Mouse (Mus musculus) liver, embryonic 12.5 days (tissue): ENCODE data around the gene Crybb1. TPM values are rescaled to one million over a fixed set of nuclear protein-coding genes. Genes with fewer than 3 reads are reported as not detected.

Experiments
- ATAC-seq: fragments of 200-750 bp; cut with Nextera tagmentation; 2 replicates; pipeline ENCODE4 v1.8.0; 2017; ENCODE audit warnings: moderate number of reproducible peaks, mild to moderate bottlenecking, moderate library complexity
- H3K27ac ChIP-seq: fragments of 300-500 bp; sonication (generic); 2 replicates; pipeline ENCODE4 v1.5.1; 2016; ENCODE audit warnings: mild to moderate bottlenecking
- H3K27me3 ChIP-seq: fragments of 300-500 bp; sonication (generic); replicated peaks from 2 replicates; pipeline ENCODE4 v1.6.1; 2016; ENCODE audit warnings: mild to moderate bottlenecking, moderate library complexity
- H3K36me3 ChIP-seq: fragments of 300-500 bp; sonication (generic); 2 replicates; pipeline ENCODE4 v1.6.1; 2016; ENCODE audit warnings: mild to moderate bottlenecking, moderate library complexity
- H3K4me1 ChIP-seq: fragments of 300-500 bp; sonication (generic); 2 replicates; pipeline ENCODE4 v1.6.1; 2016
- H3K4me2 ChIP-seq: fragments of 300-500 bp; sonication (generic); 2 replicates; pipeline ENCODE4 v1.6.1; 2016; ENCODE audit warnings: mild to moderate bottlenecking, moderate library complexity
- H3K4me3 ChIP-seq: fragments of 300-500 bp; sonication (generic); 2 replicates; pipeline ENCODE4 v1.5.1; 2016; ENCODE audit warnings: mild to moderate bottlenecking, moderate library complexity
- H3K9ac ChIP-seq: fragments of 300-500 bp; sonication (generic); 2 replicates; pipeline ENCODE4 v1.6.1; 2016; ENCODE audit warnings: mild to moderate bottlenecking, moderate library complexity
- H3K9me3 ChIP-seq: fragments of 300-500 bp; sonication (generic); replicated peaks from 2 replicates; pipeline ENCODE4 v1.6.1; 2016; ENCODE audit warnings: mild to moderate bottlenecking, moderate library complexity
- WGBS: fragments of 180-500 bp; shearing (Covaris S2); methylation state at CpG from one replicate; pipeline ENCODE4 v1.1.7; 2016; ENCODE audit not compliant: insufficient replicate concordance; 5-methylcytosine and 5-hydroxymethylcytosine counted together
- polyA plus RNA-seq: library from polyadenylated mRNA; unstranded; fragments of >200 nt; fragmentation: Nextera tagmentation; extraction: Ambion mirVana; gene quantifications from 2 replicates; pipeline ENCODE4 v1.2.1, GENCODE M21; 2016

Gene Crybb1
- polyA plus RNA-seq, 1 experiment from 2014 or later, result 0.15 TPM

DNA sequence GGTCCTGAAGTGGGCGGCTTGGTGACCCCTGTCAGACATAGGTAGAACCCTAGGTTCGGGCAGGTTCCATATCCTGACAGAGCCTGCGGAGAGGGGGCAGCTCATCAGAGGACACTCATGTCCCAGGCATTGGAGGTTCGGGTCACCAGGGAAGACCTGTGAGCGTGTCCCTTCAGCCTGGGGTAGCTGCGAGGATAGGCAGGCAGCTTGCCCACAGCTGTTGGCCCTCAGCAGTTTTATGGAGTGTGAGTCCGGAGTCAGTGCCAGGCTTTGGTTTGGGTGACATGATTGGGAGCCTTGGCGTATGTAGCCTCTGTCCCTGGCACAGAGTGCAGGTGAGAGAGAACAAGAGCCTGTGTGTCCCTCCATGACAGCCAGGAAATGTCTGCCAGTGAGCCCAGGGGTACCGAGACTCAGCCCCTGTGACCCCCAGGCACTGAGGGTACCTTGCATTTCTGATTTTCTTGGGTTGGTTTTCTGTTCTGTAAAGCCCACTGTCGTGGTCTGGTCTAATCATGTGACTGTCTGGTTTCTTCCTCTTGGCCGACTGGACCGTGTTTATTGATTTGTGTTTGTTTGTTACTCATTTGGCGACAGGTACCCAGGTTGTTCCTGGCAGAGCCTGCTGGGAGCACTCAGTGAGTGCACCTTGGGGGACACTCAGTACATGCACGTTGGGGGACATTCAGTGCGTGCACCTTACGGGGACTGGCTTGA, 34.4 kb downstream of the Crybb1 start:
- H3K4me2 ChIP-seq, result no peak overlapping the region
- no peaks in the 10 kb centered on the region for H3K9me3 ChIP-seq
- WGBS, result 76% methylated on average over 16 of the region's 16 CpGs
- peaks cover 13% of the 10 kb centered on the region; the same call in 1 of the 2 replicates for H3K36me3 ChIP-seq
- no peak overlapping the region for H3K27ac ChIP-seq
- H3K4me3 ChIP-seq, result no peak overlapping the region
- H3K27me3 ChIP-seq, result no peaks in the 10 kb centered on the region
- H3K4me1 ChIP-seq, result peaks cover 94% of the 10 kb centered on the region
- no peak overlapping the region for H3K9ac ChIP-seq
- no peak for ATAC-seq

DNA sequence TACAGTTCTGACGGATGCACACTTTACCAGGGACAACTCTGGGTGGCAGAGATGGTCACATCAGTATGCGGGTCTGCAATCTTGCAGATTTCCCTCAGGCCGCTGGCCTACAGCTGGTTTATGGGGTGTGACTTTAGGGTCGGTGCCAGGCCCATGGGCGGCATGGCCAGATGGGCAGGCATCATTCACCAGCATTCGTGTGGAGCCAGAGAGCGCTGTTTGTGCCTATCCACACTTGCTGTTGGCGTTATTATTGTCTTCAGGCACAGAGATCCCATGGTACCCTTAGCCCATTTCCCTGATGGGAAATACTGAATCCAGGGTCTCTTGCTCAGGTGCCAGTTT, 34.9 kb downstream of the Crybb1 start:
- no peak overlapping the region for H3K27ac ChIP-seq
- no peak overlapping the region for H3K4me2 ChIP-seq
- H3K9me3 ChIP-seq, result no peaks in the 10 kb centered on the region
- no peak for ATAC-seq
- H3K27me3 ChIP-seq, result no peaks in the 10 kb centered on the region
- H3K4me1 ChIP-seq, result peaks cover 94% of the 10 kb centered on the region
- H3K9ac ChIP-seq, result no peak overlapping the region
- H3K36me3 ChIP-seq, result 0 out of 2 replicates have a peak, but pooled peaks cover 8% of the 10 kb centered on the region
- H3K4me3 ChIP-seq, result no peak overlapping the region
- WGBS, result 88% methylated on average over 8 of the region's 8 CpGs

DNA sequence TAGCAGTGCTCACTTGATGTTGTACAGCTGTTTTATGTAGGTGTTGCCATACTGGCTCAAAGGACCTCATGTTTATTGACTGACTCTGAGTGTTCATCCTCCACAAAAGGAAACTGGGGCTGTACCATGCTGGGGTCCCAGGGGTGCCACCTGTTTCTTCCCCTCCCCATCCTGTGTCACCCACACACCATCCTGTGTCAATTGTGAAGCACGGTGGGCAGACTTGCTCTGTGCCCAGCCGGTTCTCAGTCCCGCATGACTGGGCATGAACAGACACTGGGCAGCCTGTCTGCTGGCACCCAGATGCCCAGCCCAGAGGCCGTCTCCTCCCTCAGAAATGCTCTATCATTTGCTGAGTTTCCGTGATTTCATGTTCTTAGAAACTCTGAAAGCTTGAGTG, 36.3 kb downstream of the Crybb1 start:
- no peaks in the 10 kb centered on the region for H3K27me3 ChIP-seq
- 73% methylated on average over 5 of the region's 5 CpGs for WGBS
- no peaks in the 10 kb centered on the region for H3K9me3 ChIP-seq
- H3K27ac ChIP-seq, result 0 out of 2 replicates have a peak overlapping the region, but pooled peaks have one; percentile 13
- H3K4me3 ChIP-seq, result no peak overlapping the region
- peaks cover 96% of the 10 kb centered on the region for H3K4me1 ChIP-seq
- ATAC-seq, result no peak
- peaks cover 1% of the 10 kb centered on the region; the same call in 1 of the 2 replicates for H3K36me3 ChIP-seq
- no peak overlapping the region for H3K4me2 ChIP-seq
- no peak overlapping the region for H3K9ac ChIP-seq

DNA sequence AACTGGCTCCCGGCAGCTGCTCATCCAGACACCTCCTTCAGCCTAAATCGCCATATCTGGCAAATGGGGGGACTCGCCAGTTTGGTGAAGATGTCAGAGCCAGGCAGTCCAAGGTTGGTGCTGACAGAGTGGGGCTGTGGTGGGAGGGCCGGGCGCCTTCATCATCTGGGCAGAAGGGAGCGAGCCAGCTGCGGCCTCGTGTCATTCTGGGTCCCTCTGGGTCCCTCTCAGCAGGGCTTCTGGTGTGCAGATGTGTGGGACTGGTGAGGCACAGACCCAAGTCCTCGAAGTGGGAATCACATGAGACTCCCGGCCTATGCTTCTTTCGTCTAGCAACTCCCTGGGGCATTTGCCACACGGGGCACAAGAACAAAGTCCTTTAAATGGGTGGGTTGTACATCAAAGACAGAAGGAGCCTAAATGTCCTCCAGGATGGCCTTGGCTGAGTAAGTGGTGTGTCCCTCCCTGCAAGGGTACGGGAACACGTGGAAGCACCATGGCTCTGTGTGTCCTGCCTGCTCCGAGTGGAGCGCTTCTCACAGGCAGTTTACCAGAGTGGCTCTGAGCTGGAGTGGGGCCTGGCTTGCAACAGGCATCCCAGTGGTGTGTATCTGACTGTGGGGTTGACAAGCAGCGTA, 36.8 kb downstream of the Crybb1 start:
- Histone ChIP-seq H3K27ac (peak overlapping the region; percentile 52; the same call in 1 of the 2 replicates), H3K36me3 (peaks cover 6% of the 10 kb centered on the region; the same call in 1 of the 2 replicates), H3K4me3 (no peak overlapping the region), H3K4me2 (no peak overlapping the region), H3K27me3 (no peaks in the 10 kb centered on the region), H3K9me3 (no peaks in the 10 kb centered on the region), H3K9ac (no peak overlapping the region), H3K4me1 (peaks cover 96% of the 10 kb centered on the region)
- 82% methylated on average over 17 of the region's 17 CpGs for WGBS
- ATAC-seq, result no peak

DNA sequence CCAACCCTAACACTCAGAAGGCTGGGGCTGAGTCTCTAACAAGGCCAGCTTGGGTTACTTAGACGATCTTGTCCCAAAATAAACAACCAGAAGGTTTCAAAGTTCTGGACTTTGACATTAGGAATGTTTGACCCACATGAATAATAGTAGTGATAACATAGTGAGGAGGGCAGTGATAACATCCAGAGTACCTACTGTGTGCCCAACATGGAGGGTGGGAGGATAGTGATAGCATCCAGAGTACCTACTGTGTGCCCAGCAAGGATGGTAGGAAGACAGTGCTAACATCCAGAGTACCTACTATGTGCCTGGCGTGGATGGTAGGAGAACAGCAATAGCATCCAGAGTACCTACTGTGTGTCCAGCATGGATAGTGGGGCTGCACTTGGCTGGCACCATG, 38.2 kb downstream of the Crybb1 start:
- Histone ChIP-seq H3K9me3 (no peaks in the 10 kb centered on the region), H3K27ac (no peak overlapping the region), H3K9ac (no peak overlapping the region), H3K4me1 (peaks cover 96% of the 10 kb centered on the region), H3K4me3 (no peak overlapping the region), H3K36me3 (peaks cover 11% of the 10 kb centered on the region; the same call in 1 of the 2 replicates), H3K4me2 (no peak overlapping the region), H3K27me3 (no peaks in the 10 kb centered on the region)
- ATAC-seq, result no peak
- 60% methylated on average over 2 of the region's 2 CpGs for WGBS

DNA sequence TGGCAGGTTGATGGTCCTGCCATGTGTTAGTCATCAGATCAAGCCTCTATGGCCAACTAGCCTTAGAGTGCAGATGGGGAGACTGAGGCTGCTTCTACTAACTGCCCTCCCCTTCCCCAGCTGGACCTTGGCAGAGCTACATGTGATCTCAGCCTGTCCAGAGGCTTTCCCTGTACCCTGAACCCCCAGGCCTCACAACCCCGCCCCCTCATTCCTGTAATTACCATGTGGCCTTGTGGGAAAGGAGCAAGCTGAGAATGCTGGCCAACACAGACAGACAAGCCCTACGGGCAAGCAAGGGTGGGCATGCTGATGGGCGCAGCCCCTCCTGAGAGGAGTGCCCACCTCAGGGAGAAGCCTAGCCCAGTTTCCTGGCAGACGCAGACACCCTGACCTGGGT, 39.1 kb downstream of the Crybb1 start:
- Histone ChIP-seq H3K9me3 (no peaks in the 10 kb centered on the region), H3K4me2 (peak overlapping the region; percentile 21; the same call in 1 of the 2 replicates), H3K4me3 (no peak overlapping the region), H3K36me3 (peaks cover 11% of the 10 kb centered on the region; the same call in 1 of the 2 replicates), H3K27ac (peak overlapping the region; percentile 78; the same call in 1 of the 2 replicates), H3K27me3 (no peaks in the 10 kb centered on the region), H3K4me1 (peaks cover 96% of the 10 kb centered on the region), H3K9ac (no peak overlapping the region)
- no peak for ATAC-seq
- 66% methylated on average over 4 of the region's 4 CpGs for WGBS

DNA sequence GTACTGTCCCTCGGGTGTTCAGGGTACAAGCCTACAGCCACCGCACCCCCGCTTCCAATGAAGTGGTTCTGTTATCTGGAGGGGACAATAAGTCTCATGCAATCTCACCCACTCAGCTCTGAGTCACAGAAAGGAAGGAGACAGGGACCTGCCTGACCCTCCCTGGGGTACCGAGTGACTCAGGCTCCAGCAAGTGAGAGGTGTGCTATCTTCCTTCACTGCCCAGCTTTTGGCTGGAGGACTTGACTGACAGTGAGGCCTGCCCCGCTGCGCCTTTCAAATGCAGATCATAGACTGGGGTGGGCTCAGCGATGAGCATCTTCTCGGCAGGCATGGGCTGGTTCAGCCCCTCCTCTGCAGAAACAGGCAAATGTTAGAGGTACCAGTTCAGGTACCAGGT, 39.5 kb downstream of the Crybb1 start:
- Histone ChIP-seq H3K9me3 (no peaks in the 10 kb centered on the region), H3K4me1 (peaks cover 96% of the 10 kb centered on the region), H3K9ac (no peak overlapping the region; the same call in 1 of the 2 replicates), H3K27ac (peak overlapping the region; percentile 78), H3K4me2 (peak overlapping the region; percentile 21), H3K36me3 (peaks cover 11% of the 10 kb centered on the region; the same call in 1 of the 2 replicates), H3K27me3 (no peaks in the 10 kb centered on the region), H3K4me3 (no peak overlapping the region)
- whole genome bisulfite sequencing, result 22% methylated on average over 8 of the region's 8 CpGs
- ATAC-seq, result peak; percentile 40; the same call in 1 of the 2 replicates

DNA sequence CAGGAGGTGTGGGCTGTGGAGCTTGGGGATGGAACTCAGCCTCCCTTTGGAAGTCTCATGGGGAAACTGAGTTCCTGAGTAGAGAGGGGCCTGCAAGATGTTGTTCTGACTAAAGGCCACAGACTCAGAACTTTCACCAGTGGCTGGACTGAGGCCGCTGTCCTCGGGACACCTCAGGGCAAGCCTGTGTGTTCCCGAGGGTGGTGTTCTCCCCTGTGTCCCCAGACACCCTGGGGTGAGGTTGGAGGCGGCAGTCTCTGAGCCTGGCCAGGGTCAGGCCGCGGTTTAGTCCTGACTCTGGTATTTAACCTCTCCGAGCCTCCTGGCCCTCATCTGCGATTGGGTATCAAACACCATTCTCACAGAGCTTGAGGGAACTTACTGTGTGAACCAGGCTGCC, 39.9 kb downstream of the Crybb1 start:
- 60% methylated on average over 8 of the region's 8 CpGs for WGBS
- H3K27ac ChIP-seq, result peak overlapping the region; percentile 78
- H3K4me1 ChIP-seq, result peaks cover 98% of the 10 kb centered on the region
- H3K4me2 ChIP-seq, result peak overlapping the region; percentile 19
- H3K4me3 ChIP-seq, result no peak overlapping the region
- H3K36me3 ChIP-seq, result peaks cover 11% of the 10 kb centered on the region; the same call in 1 of the 2 replicates
- no peaks in the 10 kb centered on the region for H3K9me3 ChIP-seq
- no peak overlapping the region; the same call in 1 of the 2 replicates for H3K9ac ChIP-seq
- ATAC-seq, result no peak
- H3K27me3 ChIP-seq, result no peaks in the 10 kb centered on the region

DNA sequence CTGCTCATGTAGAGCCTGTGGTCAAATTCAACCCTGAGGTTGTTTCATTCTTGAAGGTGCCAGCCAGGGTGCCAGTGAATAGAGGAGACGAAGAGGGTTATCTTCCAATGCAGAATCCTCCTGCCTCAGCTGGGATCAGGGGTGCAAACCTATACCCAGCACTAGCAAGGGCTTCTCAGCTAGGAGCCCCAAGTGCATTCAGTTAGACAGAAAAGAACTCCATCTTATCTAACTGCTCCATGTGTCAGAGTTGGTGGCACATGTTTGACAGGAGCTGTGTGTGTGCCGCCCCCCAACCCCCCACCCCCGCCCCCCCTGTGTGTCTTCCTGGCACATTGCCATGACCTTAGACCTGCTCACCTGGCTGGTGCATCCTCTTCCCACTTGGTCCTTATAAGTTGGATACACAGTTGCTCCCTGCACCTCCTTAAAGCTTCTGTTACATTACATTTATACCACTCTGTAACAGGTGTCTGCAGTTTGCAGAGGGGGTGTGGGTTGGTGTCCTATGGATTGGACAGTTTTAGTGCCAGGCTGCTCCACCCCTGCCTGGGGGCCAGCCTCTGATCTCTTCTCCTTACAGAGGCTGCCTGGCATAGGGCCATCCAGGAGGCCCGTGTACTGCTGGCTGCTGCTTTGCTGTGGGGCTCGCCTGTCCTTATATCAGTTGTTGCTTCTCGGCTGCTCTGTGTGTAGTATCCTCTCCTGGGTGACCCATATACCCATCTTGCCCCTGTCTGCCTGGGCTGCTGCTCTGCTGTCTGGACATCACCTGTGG, 41.0 kb downstream of the Crybb1 start:
- H3K9me3 ChIP-seq, result no peaks in the 10 kb centered on the region
- peak; percentile 74 for ATAC-seq
- 36% methylated on average over 5 of the region's 6 CpGs for WGBS
- H3K4me3 ChIP-seq, result no peak overlapping the region
- H3K27ac ChIP-seq, result peak overlapping the region; percentile 78
- H3K4me2 ChIP-seq, result peak overlapping the region; percentile 29
- peaks cover 100% of the 10 kb centered on the region for H3K4me1 ChIP-seq
- H3K9ac ChIP-seq, result peak overlapping the region; percentile 45
- H3K36me3 ChIP-seq, result peaks cover 16% of the 10 kb centered on the region
- no peaks in the 10 kb centered on the region for H3K27me3 ChIP-seq

DNA sequence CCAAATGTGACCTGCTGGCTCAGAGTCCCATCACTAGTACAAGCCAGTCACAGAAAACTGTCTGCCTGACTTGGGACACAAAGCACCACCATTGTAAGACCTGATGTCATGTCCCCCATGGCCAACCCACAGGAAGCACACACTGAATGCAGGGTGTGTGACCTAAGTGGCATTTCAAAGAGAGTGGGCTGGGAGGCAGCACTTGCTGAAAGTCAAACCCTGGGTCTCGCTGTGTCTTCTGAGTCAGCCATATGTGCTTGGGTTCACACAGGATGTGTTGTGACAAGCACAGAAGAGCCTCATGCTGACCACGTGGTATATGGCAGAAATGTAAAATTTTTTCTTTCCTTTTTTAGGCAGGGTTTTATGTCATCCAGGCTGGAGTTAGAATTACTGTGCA, 41.6 kb downstream of the Crybb1 start:
- 51% methylated on average over 2 of the region's 2 CpGs for WGBS
- Histone ChIP-seq H3K27ac (peak overlapping the region; percentile 78), H3K9ac (peak overlapping the region; percentile 45), H3K36me3 (peaks cover 16% of the 10 kb centered on the region), H3K9me3 (no peaks in the 10 kb centered on the region), H3K4me1 (peaks cover 99% of the 10 kb centered on the region), H3K4me3 (no peak overlapping the region), H3K27me3 (no peaks in the 10 kb centered on the region), H3K4me2 (peak overlapping the region; percentile 29; the same call in 1 of the 2 replicates)
- ATAC-seq, result no peak

DNA sequence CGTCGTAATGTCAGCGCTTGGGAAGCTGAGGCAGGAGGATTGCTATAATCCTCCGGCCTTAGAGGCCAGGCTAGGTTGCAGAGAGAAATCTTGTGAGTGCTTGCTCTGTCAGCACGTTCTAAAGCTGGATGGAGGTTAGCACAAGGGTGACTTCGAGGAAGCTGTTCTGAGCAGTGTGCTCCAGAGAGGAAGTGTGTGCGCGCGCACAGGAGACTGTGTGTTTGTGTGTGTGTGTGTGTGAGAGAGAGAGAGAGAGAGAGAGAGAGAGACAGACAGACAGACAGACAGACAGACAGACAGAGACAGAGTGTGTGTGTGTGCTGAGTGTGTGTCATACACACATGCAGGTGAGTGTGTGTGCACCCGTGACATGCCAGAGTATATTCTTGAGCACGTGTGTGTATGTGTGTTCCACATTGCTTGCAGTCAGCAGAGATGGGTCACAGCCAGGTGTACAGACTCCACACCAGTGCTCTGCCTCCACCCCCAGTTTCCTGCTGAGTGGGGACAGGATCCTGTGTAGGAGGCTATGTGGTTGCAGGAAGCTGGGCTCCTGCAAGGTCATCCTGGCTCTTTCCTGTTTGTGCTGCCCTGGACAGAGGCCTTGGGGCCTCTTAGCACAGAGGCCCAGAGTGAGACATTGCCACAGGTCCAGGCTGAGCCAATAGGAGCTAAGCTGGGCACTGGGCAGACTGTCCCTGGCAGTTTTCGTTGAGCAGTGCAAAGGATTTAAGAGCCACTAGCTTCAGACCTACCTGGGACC, 42.8 kb downstream of the Crybb1 start:
- WGBS, result 56% methylated on average over 12 of the region's 12 CpGs
- H3K4me1 ChIP-seq, result peaks cover 87% of the 10 kb centered on the region
- no peaks in the 10 kb centered on the region for H3K27me3 ChIP-seq
- H3K4me2 ChIP-seq, result no peak overlapping the region; the same call in 1 of the 2 replicates
- H3K27ac ChIP-seq, result peak overlapping the region; percentile 78
- H3K36me3 ChIP-seq, result peaks cover 18% of the 10 kb centered on the region
- H3K9ac ChIP-seq, result peak overlapping the region; percentile 32; the same call in 1 of the 2 replicates
- no peak overlapping the region for H3K4me3 ChIP-seq
- no peak for ATAC-seq
- no peaks in the 10 kb centered on the region for H3K9me3 ChIP-seq
